Mouse (Mus musculus) CH12.LX (cell line): ENCODE measurements around the gene Ric8a. TPM values are rescaled to one million over a fixed set of nuclear protein-coding genes. Genes with fewer than 3 reads are reported as not detected.

Source experiments
- DNase-seq: peaks from one replicate; pipeline ENCODE4 v3.0.0-alpha.2; 2013; ENCODE audit errors: extremely low read depth
- H3K27ac ChIP-seq: 2 replicates; pipeline ENCODE4 v1.5.1; 2012; ENCODE audit warnings: low read depth, mild to moderate bottlenecking, control low read depth, moderate library complexity; ENCODE audit not compliant: insufficient read depth
- H3K27me3 ChIP-seq: replicated peaks from 2 replicates; pipeline ENCODE3; 2012; ENCODE audit warnings: inconsistent platforms
- H3K36me3 ChIP-seq, 2 experiments: replicated peaks in 1 of 2; 2 replicates each; pipeline versions ENCODE3 to v1.6.1; 2012; ENCODE audit warnings: inconsistent platforms in 1 of 2, low read length in 1 of 2, mild to moderate bottlenecking in 1 of 2, mixed read lengths in 1 of 2, moderate library complexity in 1 of 2; ENCODE audit not compliant: control insufficient read depth in 1 of 2, insufficient read depth in 1 of 2
- H3K4me1 ChIP-seq, 2 experiments: 2 replicates each; pipeline ENCODE4 v1.6.1; 2012; ENCODE audit warnings: inconsistent platforms in 1 of 2, moderate library complexity in 1 of 2; ENCODE audit not compliant: insufficient read depth in 2 of 2, control insufficient read depth in 1 of 2
- H3K4me2 ChIP-seq: 2 replicates; pipeline ENCODE4 v1.6.1; 2012; ENCODE audit warnings: low read depth, mild to moderate bottlenecking, control low read depth; ENCODE audit not compliant: poor library complexity, insufficient read depth, severe bottlenecking
- H3K4me3 ChIP-seq, 3 experiments: fragments of 150-350 bp in 1 of 3; sonication (generic) in 1 of 3; replicated peaks in 1 of 3; 2 replicates each; pipeline versions ENCODE3 to v1.5.1; 2011 to 2012; ENCODE audit warnings: low read depth in 2 of 3, low read length in 2 of 3, mild to moderate bottlenecking in 2 of 3, moderate library complexity in 2 of 3, control low read depth in 1 of 3, improper control_type of control experiment in 1 of 3, inconsistent platforms in 1 of 3, mixed read lengths in 1 of 3; ENCODE audit not compliant: poor library complexity in 1 of 3
- H3K79me2 ChIP-seq: replicated peaks from 2 replicates; pipeline ENCODE4 v1.6.1; 2012; ENCODE audit warnings: mild to moderate bottlenecking, moderate library complexity; ENCODE audit not compliant: control insufficient read depth, poor library complexity, insufficient read depth, severe bottlenecking; ENCODE audit errors: extremely low read depth
- H3K9ac ChIP-seq: 2 replicates; pipeline ENCODE4 v1.6.1; 2012; ENCODE audit warnings: low read depth, mild to moderate bottlenecking, control low read depth, moderate library complexity; ENCODE audit not compliant: insufficient read depth
- H3K9me3 ChIP-seq: replicated peaks from 2 replicates; pipeline ENCODE3; 2012; ENCODE audit warnings: low read length, inconsistent platforms, mixed read lengths
- CHD1 ChIP-seq: IDR thresholded peaks from 2 replicates; pipeline ENCODE4 v1.6.1; 2012; ENCODE audit warnings: low read depth, low read length, improper control_type of control experiment, inconsistent platforms
- CTCF ChIP-seq, 2 experiments: IDR thresholded peaks in 1 of 2; conservative IDR thresholded peaks in 1 of 2; 2 replicates each; pipeline ENCODE4 v1.5.1; 2011 to 2012; ENCODE audit warnings: low read depth in 2 of 2, low read length in 2 of 2, improper control_type of control experiment in 1 of 2, inconsistent platforms in 1 of 2, mild to moderate bottlenecking in 1 of 2, moderate library complexity in 1 of 2
- E2F4 ChIP-seq: IDR thresholded peaks from 2 replicates; pipeline ENCODE4 v1.6.1; 2011; ENCODE audit warnings: low read depth, low read length, improper control_type of control experiment; ENCODE audit not compliant: insufficient replicate concordance
- IRF4 ChIP-seq: IDR thresholded peaks from 2 replicates; pipeline ENCODE4 v1.6.1; 2014; ENCODE audit warnings: low read depth, mild to moderate bottlenecking, inconsistent platforms, low read length, improper control_type of control experiment
- MAZ ChIP-seq: IDR thresholded peaks from 2 replicates; pipeline ENCODE4 v1.6.1; 2012; ENCODE audit warnings: low read depth, mild to moderate bottlenecking, inconsistent platforms, low read length, improper control_type of control experiment, moderate library complexity
- MEF2A ChIP-seq: IDR thresholded peaks from 2 replicates; pipeline ENCODE4 v1.6.1; 2014; ENCODE audit warnings: low read depth, mild to moderate bottlenecking, inconsistent platforms, low read length, improper control_type of control experiment, borderline replicate concordance
- MXI1 ChIP-seq: IDR thresholded peaks from 2 replicates; pipeline ENCODE4 v1.6.1; 2011; ENCODE audit warnings: mild to moderate bottlenecking, low read depth, low read length, improper control_type of control experiment
- MYC ChIP-seq: IDR thresholded peaks from 2 replicates; pipeline ENCODE4 v1.6.1; 2011; ENCODE audit warnings: low read depth, mild to moderate bottlenecking, improper control_type of control experiment, low read length
- SIN3A ChIP-seq: IDR thresholded peaks from 2 replicates; pipeline ENCODE4 v1.6.1; 2012; ENCODE audit warnings: low read length, improper control_type of control experiment, inconsistent platforms
- SMC3 ChIP-seq: IDR thresholded peaks from 2 replicates; pipeline ENCODE4 v1.6.1; 2011; ENCODE audit warnings: low read depth, low read length, improper control_type of control experiment
- TCF12 ChIP-seq: IDR thresholded peaks from 2 replicates; pipeline ENCODE4 v1.6.1; 2014; ENCODE audit warnings: low read depth, mild to moderate bottlenecking, inconsistent platforms, low read length, improper control_type of control experiment
- UBTF ChIP-seq: IDR thresholded peaks from 2 replicates; pipeline ENCODE4 v1.6.1; 2012; ENCODE audit warnings: low read depth, mild to moderate bottlenecking, inconsistent platforms, low read length, improper control_type of control experiment, moderate library complexity
- USF2 ChIP-seq: conservative IDR thresholded peaks from 2 replicates; pipeline ENCODE4 v1.6.1; 2011; ENCODE audit warnings: low read depth, low read length, improper control_type of control experiment
- ZC3H11A ChIP-seq: IDR thresholded peaks from 2 replicates; pipeline ENCODE4 v1.6.1; 2012; ENCODE audit warnings: low read depth, mild to moderate bottlenecking, inconsistent platforms, low read length, improper control_type of control experiment
- ZKSCAN1 ChIP-seq: IDR thresholded peaks from 2 replicates; pipeline ENCODE4 v1.6.1; 2012; ENCODE audit warnings: low read depth, inconsistent platforms, low read length, improper control_type of control experiment, borderline replicate concordance
- ZNF384 ChIP-seq: IDR thresholded peaks from 2 replicates; pipeline ENCODE4 v1.6.1; 2012; ENCODE audit warnings: low read depth, low read length, improper control_type of control experiment, inconsistent platforms
- dilution Hi-C: fragments of 300-500 bp; cut with MboI; formaldehyde crosslinking; loops from 2 replicates; pipeline ENCODE4 v1.14.3; 2020; ENCODE audit warnings: low sequenced_read_pairs; ENCODE audit not compliant: extremely low pct_unique_long_range_greater_than_20kb, extremely low pct_ligation_motif_present
- in situ Hi-C: fragments of 300-500 bp; cut with MboI; formaldehyde crosslinking; loops from 3 replicates; pipeline ENCODE4 v1.14.3; 2019; ENCODE audit warnings: low sequenced_read_pairs, low pct_ligation_motif_present, low pct_unique_long_range_greater_than_20kb, mixed read lengths
- polyA plus RNA-seq: library from polyadenylated mRNA; unstranded; fragments of >175 nt; gene quantifications from 2 replicates; pipeline ENCODE4 v1.2.1, GENCODE M21; 2012; ENCODE audit warnings: low read depth; ENCODE audit not compliant: insufficient read length
- total RNA-seq, 2 experiments: library from RNA; depleted of rRNA; stranded (reverse); fragments of 300-350 nt in 1 of 2; fragments of >200 nt in 1 of 2; gene quantifications; 2 replicates each; pipeline ENCODE4 v1.2.3; 2012 to 2014

The Ric8a gene
- total and polyA plus RNA-seq, 3 experiments, result 54.2 to 80.9 (median 61.9) TPM

DNA sequence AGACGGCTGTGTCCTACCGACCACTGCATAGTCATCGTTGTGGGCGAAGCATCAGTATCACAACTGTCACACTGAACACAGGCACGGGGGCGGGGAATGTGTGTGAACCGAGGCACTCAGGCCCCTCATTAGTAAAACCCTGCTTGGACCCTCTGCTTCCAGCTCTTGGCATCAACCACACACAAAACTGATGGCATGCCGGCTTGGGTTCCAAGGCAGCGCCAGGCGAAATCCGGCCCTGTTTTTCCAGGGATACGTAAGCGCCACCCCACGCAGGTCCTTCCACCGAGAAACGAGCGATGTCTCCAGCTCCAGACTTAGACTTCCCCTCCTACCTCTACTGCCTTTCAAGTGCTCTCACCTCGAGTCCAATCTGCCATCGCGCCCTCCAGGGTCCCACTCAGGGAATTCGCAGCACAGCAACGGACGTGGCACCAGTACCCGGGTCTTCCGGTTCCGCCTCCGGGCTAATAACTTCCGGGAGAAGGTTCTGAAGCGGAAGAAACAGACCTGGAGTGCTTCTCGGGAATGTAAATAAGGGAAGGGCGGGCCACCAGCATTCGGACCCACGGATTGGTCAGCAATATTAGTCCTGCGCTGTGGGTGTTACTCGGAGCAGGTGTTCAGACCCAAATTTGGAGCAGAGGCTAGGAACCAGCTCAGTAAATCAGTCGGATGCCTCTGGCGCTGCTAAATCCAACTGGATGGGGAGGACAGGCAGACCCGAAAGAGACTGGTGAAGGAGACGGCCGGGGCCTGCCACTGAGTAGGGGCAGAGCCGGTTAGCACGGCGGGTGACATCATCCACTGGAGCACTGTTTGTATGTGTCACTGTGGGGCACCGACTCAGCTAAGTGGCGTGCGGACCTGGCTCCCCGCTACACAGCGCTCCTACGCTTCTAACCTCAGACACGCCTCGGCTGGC lies 635 bp upstream of the Ric8a start, which contains the start of gene Gm45785 (continued):
- TF ChIP-seq MEF2A, result peak; percentile 38; the same call in 1 of the 2 replicates
- peak; percentile 60; the same call in 1 of the 2 replicates for TF ChIP-seq MAZ
- TF ChIP-seq ZC3H11A, result no peak
- no peak for TF ChIP-seq CTCF (conservative IDR thresholded peaks at IDR 0.05 in 1 of 2, IDR thresholded peaks at IDR 0.05 in 1 of 2; ENCODE audit: low read depth in 2 of 2, low read length in 2 of 2)
- TF ChIP-seq TCF12, result peak; percentile 86
- no peak for TF ChIP-seq ZKSCAN1
- TF ChIP-seq ZNF384, result no peak
- TF ChIP-seq CHD1, result no peak
- no peak for TF ChIP-seq USF2
- peak; percentile 24; the same call in 1 of the 2 replicates for TF ChIP-seq MYC
- TF ChIP-seq SMC3, result no peak

DNA sequence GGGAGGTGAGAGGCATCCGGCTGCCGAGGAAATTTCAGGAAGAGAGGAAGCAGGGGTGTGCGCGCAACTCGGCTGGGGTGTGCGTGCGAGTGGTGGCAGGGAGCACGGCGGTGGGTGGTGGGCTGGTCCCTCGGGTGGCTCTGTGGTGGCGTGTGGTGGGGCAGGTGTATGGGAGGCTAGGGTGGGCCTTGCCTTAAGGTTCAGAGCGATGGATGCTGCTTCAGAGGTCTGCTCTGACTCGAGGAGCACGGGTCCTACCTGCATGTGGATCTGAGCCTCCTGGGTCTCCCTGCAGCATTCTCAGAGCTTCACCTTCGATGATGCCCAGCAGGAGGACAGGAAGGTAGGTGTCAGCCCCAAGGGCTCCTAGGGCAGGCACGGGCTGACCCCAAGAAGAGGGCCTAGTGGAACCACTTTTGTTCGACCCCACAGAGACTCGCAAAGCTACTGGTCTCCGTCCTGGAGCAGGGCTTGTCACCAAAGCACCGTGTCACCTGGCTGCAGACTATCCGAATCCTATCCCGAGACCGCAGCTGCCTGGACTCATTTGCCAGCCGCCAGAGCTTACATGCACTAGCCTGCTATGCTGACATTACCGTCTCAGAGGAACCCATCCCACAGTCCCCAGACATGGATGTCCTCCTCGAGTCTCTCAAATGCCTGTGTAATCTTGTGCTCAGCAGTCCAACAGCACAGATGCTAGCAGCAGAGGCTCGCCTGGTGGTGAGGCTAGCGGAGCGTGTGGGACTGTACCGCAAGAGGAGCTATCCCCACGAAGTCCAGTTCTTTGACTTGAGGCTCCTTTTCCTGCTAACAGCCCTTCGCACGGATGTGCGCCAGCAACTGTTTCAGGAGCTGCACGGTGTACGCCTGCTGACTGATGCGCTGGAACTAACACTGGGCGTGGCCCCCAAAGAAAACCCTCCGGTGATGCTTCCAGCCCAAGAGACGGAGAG lies 1.1 kb downstream of the Ric8a start, which contains the start of gene Bet1l:
TSS of gene Bet1l (minus strand) at position 28 of the 956 bp plus-strand sequence.
- Histone ChIP-seq H3K27me3 (no peaks in the 10 kb centered on the region), H3K9ac (peak within 1 kb of the TSS; percentile 97), H3K9me3 (no peaks in the 10 kb centered on the region), H3K4me2 (peak within 1 kb of the TSS; percentile 79), H3K36me3 (peaks cover 55 to 70% of the 10 kb centered on the region in 2 experiments), H3K4me3 (peak within 1 kb of the TSS; percentile 84 to 98 (median 92)), H3K79me2 (peaks cover 35% of the 10 kb centered on the region), H3K4me1 (peaks cover 22 to 35% of the 10 kb centered on the region in 2 experiments), H3K27ac (peak within 1 kb of the TSS; percentile 78)
- TF ChIP-seq IRF4 (0 out of 2 replicates have a peak, but pooled peaks have one; percentile 8), SIN3A (peak; percentile 0), TCF12 (0 out of 2 replicates have a peak, but pooled peaks have one; percentile 1), E2F4 (no peak), UBTF (0 out of 2 replicates have a peak, but pooled peaks have one; percentile 44), MXI1 (no peak; the same call in none of the 2 replicates)
- no peak for DNase-seq
- dilution Hi-C loops (no loop called here), in situ Hi-C loops (no loop called here)
